ENCODE assay signal across 35 mouse cellular contexts in the genomic region with DNA sequence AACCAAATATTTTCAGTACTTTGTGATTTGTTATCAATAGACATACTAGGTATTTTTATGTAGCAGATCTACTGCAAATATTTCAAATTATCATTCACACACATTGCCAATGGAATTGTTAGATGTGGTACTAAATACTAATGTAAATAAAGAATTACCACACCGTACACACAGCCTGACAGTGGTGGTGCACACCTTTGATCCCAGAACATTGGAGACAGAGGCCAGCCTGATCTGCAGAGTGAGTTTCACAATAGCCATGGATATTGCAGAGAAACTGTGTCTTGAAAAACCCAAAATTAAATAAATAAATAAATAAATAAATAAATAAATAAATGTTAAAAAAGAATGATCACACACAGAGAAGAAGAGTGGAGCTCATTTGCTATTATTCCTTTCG.
"Had no signal": no experiment of that assay in that cellular context is flagged by ENCODE, and none has a peak within 500 bp of the region (broad histone marks: within the 10 kb centered on the region; RNA-seq: fewer than 3 reads in every experiment).

No protein-coding gene starts in this region.

- ATAC-seq: hindbrain, embryonic 16.5 days; hindbrain, postnatal 0 days; inflammation-experienced regulatory T-cells, adult 6 months; intestine, embryonic 15.5 days; intestine, embryonic 16.5 days; intestine, postnatal 0 days had no signal

- H3K9me3 ChIP-seq: heart, embryonic 10.5 days; heart, embryonic 12.5 days; heart, embryonic 13.5 days; heart, embryonic 15.5 days; hindbrain, embryonic 10.5 days; hindbrain, embryonic 12.5 days; hindbrain, embryonic 13.5 days; hindbrain, embryonic 15.5 days; intestine, embryonic 15.5 days; kidney, embryonic 15.5 days had no signal

- H3K27me3 ChIP-seq: heart, embryonic 12.5 days; heart, embryonic 13.5 days; heart, embryonic 15.5 days; hindbrain, embryonic 12.5 days; hindbrain, embryonic 13.5 days; hindbrain, embryonic 15.5 days; intestine, embryonic 15.5 days; kidney, embryonic 15.5 days had no signal

- DNase-seq: heart, postnatal 10 days; heart, postnatal 14 days; heart, postnatal 36 days; heart, postnatal 4 days; kidney, adult 11 months; kidney, adult 18-20 months; kidney, adult 2 months; kidney, adult 8-10 months; kidney, adult 9 months; kidney, postnatal 10 days; kidney, postnatal 14 days; kidney, postnatal 25 days; kidney, postnatal 36 days; kidney, postnatal 4 days; layer of hippocampus, adult 9-11 months; layer of hippocampus, postnatal 36 days had no signal

- H3K4me1 ChIP-seq: heart, embryonic 10.5 days; heart, embryonic 15.5 days; hindbrain, embryonic 10.5 days; hindbrain, embryonic 12.5 days; hindbrain, embryonic 13.5 days; hindbrain, embryonic 15.5 days; intestine, embryonic 15.5 days; kidney, embryonic 15.5 days had no signal

- H3K4me3 ChIP-seq: heart, embryonic 10.5 days; heart, embryonic 12.5 days; heart, embryonic 13.5 days; heart, embryonic 15.5 days; hindbrain, embryonic 10.5 days; hindbrain, embryonic 12.5 days; hindbrain, embryonic 13.5 days; hindbrain, embryonic 15.5 days; intestine, embryonic 15.5 days; kidney, embryonic 15.5 days; layer of hippocampus, adult 2 months had no signal

- H3K9ac ChIP-seq: heart, embryonic 12.5 days; heart, embryonic 13.5 days; heart, embryonic 15.5 days; hindbrain, embryonic 12.5 days; hindbrain, embryonic 13.5 days; hindbrain, embryonic 14.5 days; hindbrain, embryonic 15.5 days; intestine, embryonic 15.5 days; kidney, embryonic 15.5 days had no signal

- H3K36me3 ChIP-seq: heart, embryonic 10.5 days; heart, embryonic 12.5 days; heart, embryonic 13.5 days; heart, embryonic 15.5 days; hindbrain, embryonic 10.5 days; hindbrain, embryonic 12.5 days; hindbrain, embryonic 13.5 days; hindbrain, embryonic 15.5 days; intestine, embryonic 15.5 days; kidney, embryonic 15.5 days had no signal

- H3K4me2 ChIP-seq: heart, embryonic 11.5 days; heart, embryonic 12.5 days; heart, embryonic 13.5 days; heart, embryonic 15.5 days; hindbrain, embryonic 12.5 days; hindbrain, embryonic 13.5 days; hindbrain, embryonic 14.5 days; hindbrain, embryonic 15.5 days; intestine, embryonic 15.5 days; kidney, embryonic 15.5 days had no signal

- H3K27ac ChIP-seq: heart, embryonic 10.5 days; heart, embryonic 13.5 days; heart, embryonic 15.5 days; hindbrain, embryonic 10.5 days; hindbrain, embryonic 12.5 days; hindbrain, embryonic 13.5 days; hindbrain, embryonic 14.5 days; hindbrain, embryonic 15.5 days; hindbrain, postnatal 0 days; intestine, embryonic 15.5 days; kidney, embryonic 15.5 days; kidney, postnatal 0 days; layer of hippocampus, adult 2 months had no signal
